Mouse (Mus musculus) urinary bladder, adult 18-20 months (tissue): Measurements from ENCODE around the gene Pced1b.

Experiments used
- DNase-seq, 2 experiments: peaks; one replicate each; pipeline ENCODE4 v3.0.0; 2022; ENCODE audit warnings: low spot score in 2 of 2, mixed read lengths in 2 of 2

Gene Pced1b

DNA sequence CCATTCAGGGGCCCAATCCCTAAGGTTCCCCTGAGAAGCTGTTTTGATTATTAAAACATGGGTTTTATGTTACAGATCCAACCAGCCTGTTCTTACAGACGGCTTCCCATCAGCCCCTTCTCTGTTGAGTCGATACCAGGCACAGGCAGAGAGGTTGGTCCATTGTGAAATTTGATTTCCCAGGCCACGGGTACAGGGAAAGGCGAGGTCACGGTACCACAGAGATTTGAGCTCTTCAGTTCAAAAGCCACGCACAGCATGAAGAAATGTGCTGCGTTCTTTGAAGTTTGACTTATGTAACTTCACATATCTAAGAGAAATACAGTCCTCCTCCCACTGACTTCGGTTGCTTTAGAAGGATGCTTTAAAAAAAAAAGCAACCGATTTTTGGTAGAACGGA is 39.8 kb downstream of the Pced1b start:
- DNase-seq, result no peak

DNA sequence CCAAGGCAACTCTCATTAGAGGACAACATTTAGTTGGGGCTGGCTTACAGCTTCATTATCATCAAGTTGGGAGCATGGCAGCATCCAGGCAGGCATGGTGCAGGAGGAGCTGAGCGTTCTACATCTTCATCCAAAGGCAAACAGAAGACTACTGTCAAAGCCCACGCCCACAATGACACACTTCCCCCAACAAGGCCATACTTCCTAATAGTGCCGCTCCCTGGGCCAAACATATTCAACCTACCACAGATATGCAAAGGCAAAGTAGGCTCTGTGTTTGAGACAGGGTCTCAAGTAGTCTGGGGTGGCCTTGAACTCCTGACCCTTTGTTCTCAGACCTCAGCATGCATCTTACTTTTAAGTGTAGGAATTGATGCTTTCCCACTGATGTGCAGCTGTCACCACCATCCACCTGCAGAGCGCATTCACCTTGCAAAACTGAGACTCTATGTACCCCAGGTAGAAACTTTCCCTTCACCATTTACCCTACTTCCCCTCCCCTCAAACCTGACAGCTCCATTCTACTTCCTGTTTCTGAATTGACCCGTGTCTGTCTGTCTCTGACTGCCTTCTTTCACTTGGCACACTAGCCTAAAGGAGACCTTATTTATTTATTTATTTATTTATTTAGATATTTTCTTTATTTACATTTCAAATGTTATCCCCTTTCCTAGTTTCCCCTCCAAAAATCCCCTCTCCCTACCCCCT is 40.7 kb downstream of the Pced1b start:
- DNase-seq, result no peak

DNA sequence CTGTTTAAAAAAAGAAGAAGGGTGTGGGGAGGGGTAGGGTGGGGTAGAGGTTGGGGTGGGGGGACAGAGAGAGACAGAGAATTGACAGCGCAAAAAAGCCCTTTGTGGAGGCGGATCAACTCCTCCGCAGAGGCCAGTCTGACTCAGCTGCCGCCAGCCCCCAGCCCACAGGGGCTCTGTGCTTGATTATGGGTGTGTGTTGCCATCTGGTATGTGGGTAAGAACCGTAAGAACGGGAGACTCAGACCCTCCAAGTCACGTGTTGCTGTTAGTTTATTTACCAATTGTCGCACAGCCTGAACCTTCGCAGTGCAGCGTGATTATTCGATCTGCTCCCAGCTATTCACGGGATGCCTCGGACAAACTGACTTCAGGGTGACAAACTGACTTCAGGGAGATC is 41.8 kb downstream of the Pced1b start:
- DNase-seq, result no peak

DNA sequence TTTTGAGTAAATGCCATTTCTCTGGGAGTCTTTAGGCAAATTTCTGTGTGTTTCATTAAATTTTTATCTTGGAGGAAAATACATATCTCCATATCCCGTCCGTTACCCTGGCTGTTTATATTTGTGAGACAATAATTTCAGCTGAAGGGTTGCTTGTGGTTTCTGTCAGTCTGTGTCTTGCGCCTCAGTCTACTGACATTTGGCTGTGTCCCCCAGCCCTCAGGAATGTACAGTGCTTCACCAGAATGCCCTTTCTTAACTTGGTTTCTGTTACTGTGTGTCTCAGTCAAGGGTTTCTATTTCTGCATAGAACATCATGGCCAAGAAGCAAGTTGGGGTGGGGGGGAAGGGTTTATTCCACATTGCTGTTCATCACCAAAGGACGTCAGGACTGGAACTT is 42.3 kb downstream of the Pced1b start:
- DNase-seq, result no peak

DNA sequence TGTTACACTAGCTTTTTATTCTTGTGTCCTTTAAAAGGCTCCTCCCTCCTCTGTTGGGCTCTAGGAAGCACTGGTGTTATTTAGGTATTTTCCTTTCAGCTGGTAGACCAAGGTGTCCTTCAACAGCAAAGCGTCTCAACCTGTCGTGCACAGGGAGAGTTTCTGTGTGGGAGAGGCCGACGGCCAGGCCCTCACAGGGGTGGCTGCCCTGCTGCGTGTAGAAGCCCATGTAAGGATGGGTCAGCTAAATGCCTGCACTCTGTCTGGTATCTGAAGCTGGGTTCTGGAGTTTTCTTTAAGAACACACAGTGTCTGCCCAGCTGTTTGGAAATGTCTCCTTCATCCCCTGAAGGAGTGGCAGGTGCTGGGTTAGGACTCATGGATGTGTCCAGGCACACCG is 43.4 kb downstream of the Pced1b start:
- DNase-seq, result no peak

DNA sequence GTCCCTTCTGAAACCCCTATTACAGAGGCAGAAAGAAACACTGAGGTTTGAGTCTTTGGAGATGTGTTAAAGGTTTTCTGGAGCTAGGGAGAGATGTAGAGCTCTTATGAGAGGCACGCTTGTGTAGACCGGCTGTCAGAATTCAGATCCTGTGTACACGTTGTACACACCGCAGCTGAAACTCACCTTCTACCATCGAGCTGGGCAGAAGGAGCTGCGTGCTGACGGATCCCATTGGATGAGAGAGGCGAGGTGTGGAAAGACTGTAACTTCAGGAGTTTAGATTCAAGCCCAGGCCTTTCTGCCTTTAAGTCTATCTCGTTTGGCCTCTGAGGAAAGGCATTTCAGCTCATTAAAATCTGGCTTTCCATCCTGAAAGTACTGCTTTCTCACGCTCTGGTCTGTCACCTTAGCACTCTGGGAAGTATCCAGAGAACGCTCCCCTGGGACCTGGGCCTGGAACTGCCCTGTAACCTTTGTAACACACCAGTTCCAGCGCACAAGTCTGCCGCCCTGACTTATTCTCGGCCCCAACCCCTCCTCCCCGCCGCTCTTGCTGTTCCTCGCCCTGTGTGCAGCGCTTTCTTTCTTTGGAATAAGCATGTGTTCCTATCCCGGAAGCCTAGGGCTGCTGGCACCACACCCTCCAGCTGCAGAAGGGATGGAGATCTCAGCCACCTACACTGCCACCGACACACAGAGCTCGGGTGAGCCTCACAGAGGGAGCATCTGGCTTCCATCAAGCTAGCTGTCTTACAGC is 44.6 kb downstream of the Pced1b start:
- no peak for DNase-seq

DNA sequence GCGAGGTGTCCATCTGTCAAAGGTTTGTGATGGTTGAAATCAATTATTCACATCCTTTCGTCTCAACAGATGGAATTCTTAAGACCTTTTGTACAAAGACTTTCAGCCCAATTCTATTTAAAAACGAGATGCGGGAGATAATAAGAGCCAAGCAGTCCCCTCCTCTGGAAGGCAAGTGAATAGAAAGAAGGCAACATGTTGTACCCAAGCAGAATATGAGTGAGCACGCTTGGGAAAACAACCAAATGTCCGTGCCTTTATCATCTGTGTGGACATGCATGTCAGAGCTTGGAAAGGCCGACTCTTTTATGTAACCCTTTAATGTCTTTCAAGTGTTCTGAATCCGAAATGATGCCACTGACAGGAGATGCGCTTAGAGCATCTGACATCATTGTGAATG is 61.0 kb downstream of the Pced1b start:
- no peak for DNase-seq

DNA sequence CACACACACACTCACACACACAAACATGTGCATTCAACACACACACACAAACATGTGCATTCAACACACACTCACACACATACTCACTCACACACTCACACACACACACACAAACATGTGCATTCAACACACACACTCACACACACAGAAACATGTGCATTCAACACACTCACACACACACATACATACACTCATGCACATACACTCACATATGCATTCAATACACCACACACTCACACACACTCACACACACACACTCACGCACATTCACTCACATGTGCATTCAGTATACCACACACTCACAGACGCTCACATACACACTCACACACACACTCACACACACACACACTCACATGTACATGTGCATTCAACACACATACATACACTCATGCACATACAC is 62.6 kb downstream of the Pced1b start:
- DNase-seq, result no peak

DNA sequence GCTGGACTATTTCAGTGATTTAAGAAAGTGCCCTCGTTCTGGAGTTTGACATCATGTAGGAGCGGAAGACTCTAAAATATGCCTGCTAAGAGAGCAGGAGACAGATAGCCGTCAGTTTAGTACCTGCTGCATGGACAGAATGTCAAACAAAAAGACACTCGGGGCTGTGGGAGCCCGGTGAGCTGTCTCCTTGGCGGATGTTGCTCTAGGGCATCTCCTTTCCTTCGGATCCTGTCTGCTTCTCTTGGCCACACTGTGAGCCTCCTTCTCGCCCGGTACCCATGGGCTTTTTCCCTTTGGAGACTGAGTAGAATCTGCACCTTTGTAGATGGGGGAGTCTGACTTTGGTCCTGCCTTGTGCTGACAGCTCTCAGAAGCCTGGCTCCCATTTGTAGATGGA is 63.3 kb downstream of the Pced1b start:
- DNase-seq, result no peak

DNA sequence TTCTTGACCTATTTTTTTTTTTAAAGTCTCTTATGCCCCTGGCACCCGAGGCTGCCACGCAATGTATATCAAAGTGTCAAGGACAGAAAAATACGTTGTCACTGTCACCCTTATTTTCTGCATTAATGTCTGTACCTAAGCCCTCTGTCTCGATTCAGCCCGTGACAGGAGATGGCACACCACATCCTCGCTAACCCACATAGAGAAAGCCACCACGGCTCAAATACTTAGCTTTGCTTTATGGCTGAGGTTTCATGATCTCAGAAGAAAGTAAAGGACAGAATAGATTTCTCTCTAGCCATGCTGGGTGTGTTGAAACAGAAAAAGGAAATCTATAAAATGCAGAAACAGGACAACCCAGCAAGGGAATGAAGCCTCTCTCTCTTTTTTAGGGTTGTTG is 64.3 kb downstream of the Pced1b start:
- no peak for DNase-seq

DNA sequence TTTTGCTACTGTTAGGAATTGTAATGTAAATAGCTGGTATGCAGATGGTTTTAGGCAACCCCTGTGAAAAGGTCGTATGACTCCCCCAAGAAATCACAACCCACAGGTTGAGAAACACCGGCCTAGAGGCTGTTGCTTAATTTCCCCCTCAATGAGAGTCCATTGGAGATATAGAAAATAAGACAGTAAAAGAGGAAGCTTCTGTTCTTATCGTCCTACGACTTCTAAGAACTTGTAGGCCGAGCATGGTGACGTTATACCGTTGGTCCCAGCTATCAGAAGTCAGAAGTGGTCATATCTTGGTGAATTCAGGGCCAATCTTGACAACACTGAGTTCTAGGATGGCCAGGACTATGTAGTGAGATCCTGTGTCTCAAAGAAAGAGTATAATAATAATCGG is 65.0 kb downstream of the Pced1b start:
- DNase-seq, result no peak

DNA sequence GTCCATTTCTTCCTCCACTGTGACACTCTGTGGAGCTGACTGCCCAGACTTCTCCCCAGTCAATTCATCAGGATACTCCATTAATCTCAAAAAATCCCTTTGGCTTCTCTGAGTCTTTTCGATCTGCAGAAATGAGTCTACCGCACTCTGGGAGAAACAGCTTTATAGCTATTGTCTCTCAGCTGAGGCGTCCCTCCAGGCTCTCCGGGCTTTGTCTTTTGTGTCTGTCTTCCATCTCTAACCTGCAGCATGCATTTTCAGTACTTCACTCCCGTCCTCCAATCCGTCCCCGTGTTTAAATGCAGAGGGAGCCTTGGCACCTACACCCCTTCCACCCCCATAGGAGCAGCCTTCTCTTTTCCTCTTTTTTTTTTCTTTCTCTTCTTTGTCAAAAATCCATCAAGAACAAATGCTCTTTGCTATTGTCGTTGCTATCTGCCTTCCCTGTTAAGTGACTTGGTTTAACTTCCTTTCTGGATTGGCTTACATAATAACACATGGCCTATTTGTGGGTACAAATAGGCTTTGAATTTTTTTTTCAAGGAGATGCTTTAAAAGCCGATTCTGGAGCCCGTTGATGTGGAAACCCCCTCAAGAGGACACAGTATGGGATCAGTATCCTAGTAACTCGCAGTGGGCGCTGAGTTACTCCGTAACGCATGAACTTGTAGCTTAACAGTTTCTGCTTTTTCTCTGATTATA is 68.0 kb downstream of the Pced1b start:
- no peak for DNase-seq

DNA sequence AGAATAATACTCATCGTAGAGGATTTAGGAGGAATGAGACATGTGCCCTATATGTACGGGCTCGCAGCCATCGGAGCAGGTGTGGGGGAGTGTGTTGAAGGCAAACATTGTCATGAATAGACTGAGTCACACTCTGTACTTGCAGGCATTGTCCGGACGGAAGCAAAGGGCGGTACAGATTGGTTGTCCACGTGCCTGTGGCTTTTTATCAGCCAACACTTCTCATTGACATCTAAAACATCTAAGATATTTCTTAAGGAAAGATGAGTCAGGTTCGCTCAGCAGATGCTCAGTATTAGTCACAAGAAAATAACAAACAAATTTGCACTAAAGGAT is 68.5 kb downstream of the Pced1b start:
- peak in 1 of 2 experiments; percentile 12 for DNase-seq

DNA sequence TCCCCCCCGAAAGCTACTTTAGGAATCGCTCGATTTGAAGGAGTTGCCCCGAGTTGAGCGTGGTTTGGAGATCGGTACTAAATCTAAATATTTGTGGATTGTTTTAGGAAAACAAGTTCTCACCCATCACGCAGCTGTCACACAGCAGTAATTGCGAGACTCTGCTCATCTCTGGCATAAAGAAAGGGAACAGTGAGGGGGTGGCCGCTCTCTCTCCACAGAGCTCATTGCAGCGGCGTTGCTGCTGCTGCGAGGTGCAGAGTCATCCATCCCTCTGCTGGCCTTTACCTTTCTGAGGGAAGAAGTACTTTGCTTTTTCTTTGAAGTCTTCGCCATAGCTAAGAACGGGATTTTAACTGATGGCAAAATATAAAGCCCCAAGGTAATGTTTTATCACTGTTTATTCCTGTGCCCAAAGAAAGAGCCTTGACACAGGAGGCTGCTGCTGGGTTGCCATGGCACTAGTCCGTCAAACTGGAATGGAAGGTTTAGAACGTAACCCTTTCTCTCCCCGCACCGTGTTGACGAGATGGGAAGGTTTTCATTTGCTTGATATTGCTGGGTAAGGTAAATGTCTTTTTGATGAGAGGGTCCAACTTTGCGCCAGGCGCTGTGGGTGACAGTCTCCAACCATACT is 71.6 kb downstream of the Pced1b start:
- DNase-seq, result no peak

DNA sequence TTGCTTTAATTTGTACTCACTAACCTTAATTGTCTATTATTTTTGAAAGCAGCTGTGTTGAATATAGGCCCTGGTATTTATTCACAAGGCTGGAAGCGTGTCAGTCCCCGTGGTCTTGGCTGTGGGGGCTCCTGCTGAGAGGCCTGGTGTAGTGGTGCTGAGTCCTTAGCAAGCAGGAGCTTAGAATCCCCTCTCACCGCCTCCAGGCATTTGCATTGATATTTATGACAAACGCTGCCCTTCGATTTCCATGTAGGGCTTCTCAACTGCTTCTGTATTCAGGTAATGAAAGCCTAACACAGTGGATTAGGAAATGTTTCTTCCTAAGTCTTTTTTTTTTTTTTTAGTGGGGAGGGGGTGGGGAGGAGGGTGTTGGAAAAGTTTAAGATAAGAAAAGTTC is 75.9 kb downstream of the Pced1b start:
- no peak for DNase-seq

DNA sequence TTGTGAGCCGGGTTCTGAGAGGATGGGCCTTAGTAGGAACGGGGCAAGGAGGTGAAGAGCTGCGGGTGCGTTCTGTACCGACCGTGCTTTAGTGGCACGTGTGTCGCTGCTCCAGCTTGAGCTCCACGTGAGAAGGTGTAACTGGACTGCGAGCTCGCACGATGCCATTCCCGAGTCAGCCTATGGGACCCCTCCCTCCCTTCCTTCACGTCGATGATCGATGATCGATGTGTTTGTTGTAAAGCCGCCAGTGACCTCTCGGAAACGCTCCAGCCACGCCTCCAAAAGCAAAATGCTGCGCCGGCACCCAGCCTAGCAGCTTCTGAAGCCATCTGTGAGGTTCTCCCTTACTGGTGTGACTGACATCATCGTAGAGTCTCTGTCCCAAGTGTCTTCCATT is 76.6 kb downstream of the Pced1b start:
- no peak for DNase-seq

DNA sequence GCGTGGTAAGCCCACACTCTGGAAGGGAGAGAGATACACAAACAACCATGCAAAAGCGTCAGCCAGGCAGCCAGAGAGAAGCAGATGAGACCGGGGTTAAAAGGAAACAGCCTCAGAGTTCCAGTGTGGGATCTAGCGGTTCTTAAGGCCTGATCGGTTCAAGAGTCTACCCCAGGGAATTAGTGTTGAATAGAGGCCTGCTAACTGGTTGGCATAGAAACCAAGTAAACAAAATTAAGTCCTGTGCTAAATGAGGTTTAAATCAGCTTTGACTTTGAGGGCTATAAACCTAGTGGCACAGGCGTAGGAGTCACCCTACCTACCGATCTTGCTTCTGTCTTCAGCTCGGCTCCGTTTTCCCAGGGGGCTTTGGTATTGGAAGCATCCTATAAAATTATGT is 77.4 kb downstream of the Pced1b start:
- DNase-seq, result no peak

DNA sequence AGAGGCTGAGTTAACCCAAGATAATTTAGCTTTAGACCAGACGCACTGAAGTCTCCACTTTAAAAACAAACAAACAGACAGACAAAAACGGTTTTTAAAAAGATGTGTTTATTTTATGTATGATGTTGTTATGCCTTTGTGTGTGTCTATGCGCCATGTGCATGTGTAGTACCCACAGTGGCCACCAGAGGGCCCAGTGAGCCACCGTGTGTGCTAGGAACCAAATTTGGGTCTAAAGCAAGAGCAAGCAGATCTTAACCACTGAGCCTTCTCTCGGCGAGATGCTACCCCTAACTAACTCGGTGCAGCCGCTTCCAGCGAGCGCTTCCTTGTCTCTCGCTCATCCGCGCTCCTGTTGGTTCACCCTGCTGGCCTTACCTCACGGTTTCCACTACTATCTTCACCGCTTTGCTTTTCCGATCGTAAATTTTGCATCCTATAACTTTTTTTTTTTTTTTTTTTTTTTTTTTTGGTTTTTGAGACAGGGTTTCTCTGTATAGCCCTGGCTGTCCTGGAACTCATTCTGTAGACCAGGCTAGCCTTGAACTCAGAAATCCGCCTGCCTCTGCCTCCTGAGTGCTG is 80.7 kb downstream of the Pced1b start:
- no peak for DNase-seq

DNA sequence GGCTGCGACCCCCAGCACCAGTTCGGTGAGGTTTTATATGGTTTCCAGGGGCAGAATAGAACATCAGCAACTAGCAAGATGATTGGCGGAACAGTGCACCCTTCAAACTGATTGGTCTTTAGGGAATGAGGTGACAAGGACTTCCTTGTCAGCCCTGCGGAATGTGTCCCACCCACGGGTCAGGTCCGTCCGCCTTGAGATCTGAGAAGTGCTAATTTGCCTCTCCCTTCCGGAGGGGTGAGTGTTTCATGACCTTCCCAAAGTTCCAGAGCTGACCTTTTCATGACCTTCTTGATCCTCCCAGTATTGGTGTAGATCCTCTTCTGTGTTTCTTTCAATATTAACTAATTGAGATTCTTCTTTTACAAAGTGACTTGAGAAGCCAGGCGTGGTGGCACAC is 85.7 kb downstream of the Pced1b start:
- no peak for DNase-seq

DNA sequence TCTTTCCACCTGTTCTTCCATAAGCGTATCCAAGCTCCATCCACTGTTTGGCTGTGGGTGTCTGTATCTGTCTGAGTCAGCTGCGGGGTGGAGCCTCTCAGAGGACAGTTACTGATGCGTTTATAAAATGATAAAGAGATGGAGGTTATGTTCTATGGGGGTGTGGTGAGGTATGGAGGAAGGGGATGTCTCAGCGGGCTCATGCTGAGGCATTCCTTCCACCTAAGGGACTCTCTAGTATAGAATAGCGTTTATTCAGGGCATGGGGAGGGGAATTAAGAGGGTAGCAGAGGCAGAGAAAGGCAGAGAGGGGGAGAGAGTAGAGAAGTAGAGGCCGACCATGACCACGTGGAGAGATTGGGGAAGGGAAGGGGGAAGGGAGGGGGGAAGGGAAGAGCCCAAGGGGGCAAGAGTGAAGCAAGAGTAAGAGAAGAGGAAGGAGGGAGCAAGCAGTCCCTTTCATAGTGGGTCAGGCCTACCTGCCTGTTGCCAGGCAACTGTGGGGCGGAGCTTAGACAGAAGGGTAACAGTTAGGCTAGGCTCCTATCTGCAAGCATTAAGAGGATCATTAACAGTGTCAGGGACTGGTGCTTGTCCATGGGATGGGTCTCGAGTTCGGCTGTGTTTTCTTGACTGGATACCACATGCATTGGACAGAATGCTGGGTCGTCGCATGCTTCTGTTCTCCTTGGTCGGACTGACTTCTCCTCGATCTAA is 90.9 kb downstream of the Pced1b start:
- DNase-seq, result no peak

DNA sequence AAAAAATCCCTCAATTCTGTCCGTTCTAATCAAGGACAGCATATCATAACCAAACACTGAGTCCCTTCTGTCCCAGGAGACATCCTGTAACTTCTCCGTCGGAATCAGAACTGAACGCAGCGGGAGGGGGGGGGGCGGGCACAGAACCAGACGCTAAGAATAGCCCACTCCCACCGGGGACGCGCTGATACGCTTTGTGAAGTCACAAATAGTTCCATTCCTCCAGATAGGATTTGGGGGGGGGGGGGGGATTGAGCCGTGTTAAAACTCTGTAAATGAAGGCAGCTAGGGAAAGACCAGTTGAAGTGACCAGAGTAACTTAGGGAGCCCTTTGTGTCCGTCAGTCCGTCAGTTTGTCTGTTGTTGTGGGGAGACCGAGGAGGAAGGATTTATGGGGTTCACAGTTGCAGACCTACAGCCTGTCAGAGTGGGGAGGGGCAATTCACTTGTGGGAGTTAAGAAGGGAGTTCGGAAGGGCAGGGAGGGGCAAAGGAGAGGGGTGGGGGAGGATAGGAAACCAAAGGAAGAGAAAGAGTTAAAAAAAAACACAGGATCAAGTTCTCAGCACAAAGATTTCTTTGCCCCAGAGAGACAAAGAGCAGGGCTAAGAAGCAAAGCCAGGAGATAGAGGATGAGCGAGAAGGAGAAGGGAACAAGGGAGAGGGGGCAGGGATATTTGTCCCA is 91.6 kb downstream of the Pced1b start:
- no peak for DNase-seq
